Mouse (Mus musculus): ENCODE results near the gene Cog2. TPM values are rescaled to one million over a fixed set of nuclear protein-coding genes. Genes with fewer than 3 reads are reported as not detected.

Cog2 gene
- total RNA-seq (2021), result 40.4 and 40.9 TPM in 2 replicates
- long read RNA-seq, experiment 1, transcript Cog2-201 (18 exons, 2,825 nt), result major isoform, 61 of 76 reads
- long read RNA-seq, experiment 1, partial matches to known transcripts, result 14 of 76 reads
- long read RNA-seq, experiment 1, other reads (novel, unspliced or antisense), result 1 of 76 reads
- long read RNA-seq, experiment 2, transcript Cog2-201 (18 exons, 2,825 nt), result major isoform, 22 of 32 reads
- long read RNA-seq, experiment 2, partial matches to known transcripts, result 7 of 32 reads
- long read RNA-seq, experiment 2, other reads (novel, unspliced or antisense), result 3 of 32 reads

- DNase-seq, result peak; percentile 96
Observed at GRCm38 (mm10) chr8:124520249-124521080, at the start of gene Cog2. TSS of gene Cog2 (plus strand) at chr8:124520767.

- DNase-seq, result no peak
Observed at GRCm38 (mm10) chr8:124475690-124476089, 44.9 kb upstream of the Cog2 start.

- DNase-seq, result no peak
Observed at GRCm38 (mm10) chr8:124476701-124477100, 43.9 kb upstream of the Cog2 start.

GRCm38 (mm10) chr8:124479251-124479650 lies 41.3 kb upstream of the Cog2 start:
- DNase-seq, result no peak

GRCm38 (mm10) chr8:124480321-124480720 lies 40.2 kb upstream of the Cog2 start:
- peak; percentile 54 for DNase-seq

- no peak for DNase-seq
Observed at GRCm38 (mm10) chr8:124482790-124483189, 37.8 kb upstream of the Cog2 start.

- no peak for DNase-seq
Observed at GRCm38 (mm10) chr8:124483356-124484115, 37.0 kb upstream of the Cog2 start.

GRCm38 (mm10) chr8:124489311-124489710 lies 31.3 kb upstream of the Cog2 start:
- DNase-seq, result no peak

- DNase-seq, result no peak
Observed at GRCm38 (mm10) chr8:124489786-124490185, 30.8 kb upstream of the Cog2 start.

- peak; percentile 35 for DNase-seq
Observed at GRCm38 (mm10) chr8:124494397-124494796, 26.2 kb upstream of the Cog2 start.

- DNase-seq, result no peak
Observed at GRCm38 (mm10) chr8:124494955-124495354, 25.6 kb upstream of the Cog2 start.

GRCm38 (mm10) chr8:124495676-124496075 lies 24.9 kb upstream of the Cog2 start:
- no peak for DNase-seq

- no peak for DNase-seq
Observed at GRCm38 (mm10) chr8:124496266-124496665, 24.3 kb upstream of the Cog2 start.

GRCm38 (mm10) chr8:124496871-124497270 lies 23.7 kb upstream of the Cog2 start:
- DNase-seq, result no peak

GRCm38 (mm10) chr8:124498398-124498797 lies 22.2 kb upstream of the Cog2 start:
- no peak for DNase-seq

- no peak for DNase-seq
Observed at GRCm38 (mm10) chr8:124499236-124499937, 21.2 kb upstream of the Cog2 start.

- no peak for DNase-seq
Observed at GRCm38 (mm10) chr8:124499938-124500239, 20.7 kb upstream of the Cog2 start.

GRCm38 (mm10) chr8:124505626-124506025 lies 14.9 kb upstream of the Cog2 start:
- DNase-seq, result no peak

- no peak for DNase-seq
Observed at GRCm38 (mm10) chr8:124507572-124508320, 12.8 kb upstream of the Cog2 start.

GRCm38 (mm10) chr8:124508321-124508695 lies 12.3 kb upstream of the Cog2 start:
- no peak for DNase-seq

GRCm38 (mm10) chr8:124509156-124509555 lies 11.4 kb upstream of the Cog2 start:
- no peak for DNase-seq

- no peak for DNase-seq
Observed at GRCm38 (mm10) chr8:124516039-124516438, 4.5 kb upstream of the Cog2 start.

All from adrenal gland, postnatal 14 days (tissue).